Mouse (Mus musculus) liver, postnatal 0 days (tissue): ENCODE results near the gene Dusp7. TPM values are rescaled to one million over a fixed set of nuclear protein-coding genes. Genes with fewer than 3 reads are reported as not detected.
A peak's percentile ranks its signal among the peaks of the same experiment; 100 is the strongest.

Source experiments
- ATAC-seq: fragments of 200-750 bp; cut with Nextera tagmentation; 2 replicates; pipeline ENCODE4 v1.8.0; 2017; ENCODE audit warnings: mild to moderate bottlenecking, moderate library complexity
- DNase-seq: peaks from one replicate; pipeline ENCODE4 v3.0.0-alpha.2; 2016
- H3K27ac ChIP-seq: fragments of 300-500 bp; sonication (generic); 2 replicates; pipeline ENCODE4 v1.5.1; 2014; ENCODE audit warnings: antibody characterized with exemption, moderate library complexity, mild to moderate bottlenecking, low read depth
- H3K27me3 ChIP-seq: fragments of 300-500 bp; sonication (generic); 2 replicates; pipeline ENCODE4 v1.6.1; 2014; ENCODE audit warnings: low read length, control low read depth, mixed read lengths; ENCODE audit not compliant: insufficient read depth
- H3K36me3 ChIP-seq: fragments of 300-500 bp; sonication (generic); replicated peaks from 2 replicates; pipeline ENCODE4 v1.6.1; 2014; ENCODE audit warnings: mild to moderate bottlenecking, control low read depth, low read length, moderate library complexity, mixed read lengths; ENCODE audit not compliant: insufficient read depth
- H3K4me1 ChIP-seq: fragments of 300-500 bp; sonication (generic); 2 replicates; pipeline ENCODE4 v1.6.1; 2014; ENCODE audit warnings: antibody characterized with exemption, mild to moderate bottlenecking, control low read depth; ENCODE audit not compliant: insufficient read depth
- H3K4me2 ChIP-seq: fragments of 300-500 bp; sonication (generic); 2 replicates; pipeline ENCODE4 v1.6.1; 2014; ENCODE audit warnings: low read depth, mild to moderate bottlenecking, low read length, moderate library complexity, mixed read lengths
- H3K4me3 ChIP-seq: fragments of 300-500 bp; sonication (generic); 2 replicates; pipeline ENCODE4 v1.5.1; 2014; ENCODE audit warnings: low read depth, low read length
- H3K9ac ChIP-seq: fragments of 300-500 bp; sonication (generic); replicated peaks from 2 replicates; pipeline ENCODE4 v1.6.1; 2014; ENCODE audit warnings: mild to moderate bottlenecking, moderate library complexity
- H3K9me3 ChIP-seq: fragments of 300-500 bp; sonication (generic); 2 replicates; pipeline ENCODE4 v1.6.1; 2016; ENCODE audit warnings: mild to moderate bottlenecking, control low read depth, low read length, mixed read lengths
- CTCF ChIP-seq: sonication (generic); IDR thresholded peaks from 2 replicates; pipeline ENCODE4 v1.5.1; 2016; ENCODE audit warnings: antibody characterized with exemption, low read depth
- EP300 ChIP-seq: IDR thresholded peaks from 2 replicates; pipeline ENCODE4 v1.6.1; 2016; ENCODE audit warnings: antibody characterized with exemption, low read depth, mild to moderate bottlenecking
- WGBS: fragments of 180-500 bp; shearing (Covaris S2); extraction: QIAGEN DNeasy Blood & Tissue Kit; methylation state at CpG from one replicate; pipeline ENCODE4 v1.1.7; 2014; ENCODE audit not compliant: insufficient replicate concordance; 5-methylcytosine and 5-hydroxymethylcytosine counted together
- polyA plus RNA-seq: library from polyadenylated mRNA; unstranded; fragments of >200 nt; fragmentation: Nextera tagmentation; extraction: Ambion mirVana; gene quantifications from 2 replicates; pipeline ENCODE4 v1.2.1, GENCODE M21; 2015

Gene Dusp7
- polyA plus RNA-seq, 1 experiment from 2014 or later: 3.4 TPM

GRCm38 (mm10) chr9:106420608-106421007, 52.2 kb downstream of the Dusp7 start:
- H3K9ac ChIP-seq: no peak overlapping the region
- H3K4me3 ChIP-seq: no peak overlapping the region
- H3K36me3 ChIP-seq: no peaks in the 10 kb centered on the region
- H3K27me3 ChIP-seq: peaks cover 26% of the 10 kb centered on the region
- 8% methylated on average over 2 of the region's 2 CpGs for WGBS
- no peak overlapping the region for H3K4me2 ChIP-seq
- no peak for DNase-seq
- no peaks in the 10 kb centered on the region for H3K9me3 ChIP-seq
- no peak for ATAC-seq
- H3K4me1 ChIP-seq: peaks cover 10% of the 10 kb centered on the region
- H3K27ac ChIP-seq: no peak overlapping the region
- TF ChIP-seq CTCF (no peak), EP300 (no peak)

- Histone ChIP-seq H3K9me3 (no peaks in the 10 kb centered on the region), H3K9ac (no peak overlapping the region), H3K4me1 (peaks cover 10% of the 10 kb centered on the region), H3K4me2 (peak overlapping the region; percentile 41; the same call in 1 of the 2 replicates), H3K36me3 (no peaks in the 10 kb centered on the region), H3K4me3 (no peak overlapping the region; the same call in 1 of the 2 replicates), H3K27me3 (peaks cover 26% of the 10 kb centered on the region), H3K27ac (no peak overlapping the region)
- ATAC-seq (peak; percentile 43), DNase-seq (no peak)
- 11% methylated on average over 18 of the region's 18 CpGs for WGBS
- no peak for TF ChIP-seq EP300
- no peak for TF ChIP-seq CTCF
Observed at GRCm38 (mm10) chr9:106421033-106421864, 52.8 kb downstream of the Dusp7 start.

- no peak overlapping the region for H3K27ac ChIP-seq
- TF ChIP-seq EP300 (no peak), CTCF (peak; percentile 98)
- H3K4me2 ChIP-seq: peak overlapping the region; percentile 41; the same call in 1 of the 2 replicates
- 0% methylated on average over 3 of the region's 3 CpGs for WGBS
- H3K9ac ChIP-seq: no peak overlapping the region
- H3K9me3 ChIP-seq: no peaks in the 10 kb centered on the region
- DNase-seq (peak; percentile 85), ATAC-seq (peak; percentile 85)
- no peak overlapping the region; the same call in 1 of the 2 replicates for H3K4me3 ChIP-seq
- H3K36me3 ChIP-seq: no peaks in the 10 kb centered on the region
- H3K4me1 ChIP-seq: peaks cover 10% of the 10 kb centered on the region
- H3K27me3 ChIP-seq: peaks cover 26% of the 10 kb centered on the region
Observed at GRCm38 (mm10) chr9:106421865-106422160, 53.4 kb downstream of the Dusp7 start.

Other genes starting within 250 kb of the Dusp7 start
- 41.4 and 46.5 TPM in 2 replicates for gene Glyctk, start 210.5 kb upstream of the Dusp7 start, polyA plus RNA-seq
- 5.3 and 5.7 TPM in 2 replicates for gene Wdr82, start 197.7 kb upstream of the Dusp7 start, polyA plus RNA-seq
- gene Ppm1m, start 168.9 kb upstream of the Dusp7 start, polyA plus RNA-seq: 11.0 and 11.1 TPM in 2 replicates
- 22.4 and 23.0 TPM in 2 replicates for gene Twf2, start 165.5 kb upstream of the Dusp7 start, polyA plus RNA-seq
- 0.07 and 0.16 TPM in 2 replicates for gene Tlr9, start 146.0 kb upstream of the Dusp7 start, polyA plus RNA-seq
- gene Alas1, start 120.0 kb upstream of the Dusp7 start, polyA plus RNA-seq: 131 and 146 TPM in 2 replicates
- 13.0 and 14.5 TPM in 2 replicates for gene Poc1a, start 87.6 kb upstream of the Dusp7 start, polyA plus RNA-seq
- 483 and 486 TPM in 2 replicates for gene Rpl29, start 60.8 kb downstream of the Dusp7 start, polyA plus RNA-seq
- 30.4 and 38.7 TPM in 2 replicates for gene Acy1, start 69.7 kb downstream of the Dusp7 start, polyA plus RNA-seq
- gene Abhd14b, start 78.8 kb downstream of the Dusp7 start, polyA plus RNA-seq: 41.4 and 47.9 TPM in 2 replicates
- gene Abhd14a, start 79.0 kb downstream of the Dusp7 start, polyA plus RNA-seq: 15.8 and 16.2 TPM in 2 replicates
- gene Pcbp4, start 84.7 kb downstream of the Dusp7 start, polyA plus RNA-seq: 4.9 and 6.1 TPM in 2 replicates
- not detected in 2 replicates for gene Gpr62, start 97.3 kb downstream of the Dusp7 start, polyA plus RNA-seq
- 12.3 and 14.5 TPM in 2 replicates for gene Rrp9, start 107.3 kb downstream of the Dusp7 start, polyA plus RNA-seq
- 1.6 and 1.9 TPM in 2 replicates for gene Parp3, start 108.3 kb downstream of the Dusp7 start, polyA plus RNA-seq
- not detected in 2 replicates for gene Iqcf1, start 131.3 kb downstream of the Dusp7 start, polyA plus RNA-seq
- not detected in 2 replicates for gene Iqcf5, start 145.9 kb downstream of the Dusp7 start, polyA plus RNA-seq
- gene Iqcf3, start 193.0 kb downstream of the Dusp7 start, polyA plus RNA-seq: not detected in 2 replicates
- gene Iqcf4, start 202.4 kb downstream of the Dusp7 start, polyA plus RNA-seq: not detected in 2 replicates